Mouse (Mus musculus) limb, embryonic 15.5 days (tissue): ENCODE measurements around the gene Nfam1. TPM values are rescaled to one million over a fixed set of nuclear protein-coding genes. Genes with fewer than 3 reads are reported as not detected.

Source experiments
- ATAC-seq: fragments of 200-750 bp; cut with Nextera tagmentation; 2 replicates; pipeline ENCODE4 v1.8.0; 2017; ENCODE audit warnings: low read depth, moderate TSS enrichment; ENCODE audit not compliant: insufficient number of reproducible peaks, low FRiP score, low TSS enrichment
- H3K27ac ChIP-seq: fragments of 300-500 bp; sonication (generic); 2 replicates; pipeline ENCODE4 v1.5.1; 2015; ENCODE audit warnings: moderate library complexity, mild to moderate bottlenecking, inconsistent platforms
- H3K27me3 ChIP-seq: fragments of 300-500 bp; sonication (generic); 2 replicates; pipeline ENCODE4 v1.6.1; 2015; ENCODE audit warnings: inconsistent platforms
- H3K36me3 ChIP-seq: fragments of 300-500 bp; sonication (generic); 2 replicates; pipeline ENCODE4 v1.6.1; 2015; ENCODE audit warnings: inconsistent platforms
- H3K4me1 ChIP-seq: fragments of 300-500 bp; sonication (generic); 2 replicates; pipeline ENCODE4 v1.6.1; 2015; ENCODE audit warnings: inconsistent platforms
- H3K4me2 ChIP-seq: fragments of 300-500 bp; sonication (generic); 2 replicates; pipeline ENCODE4 v1.6.1; 2015; ENCODE audit warnings: mild to moderate bottlenecking, inconsistent platforms
- H3K4me3 ChIP-seq: fragments of 300-500 bp; sonication (generic); 2 replicates; pipeline ENCODE4 v1.5.1; 2015; ENCODE audit warnings: mild to moderate bottlenecking, inconsistent platforms
- H3K9ac ChIP-seq: fragments of 300-500 bp; sonication (generic); 2 replicates; pipeline ENCODE4 v1.6.1; 2015; ENCODE audit warnings: inconsistent platforms
- H3K9me3 ChIP-seq: fragments of 300-500 bp; sonication (generic); 2 replicates; pipeline ENCODE4 v1.6.1; 2016; ENCODE audit warnings: inconsistent platforms
- WGBS: fragments of 180-500 bp; shearing (Covaris S2); methylation state at CpG from one replicate; pipeline ENCODE4 v1.1.7; 2015; 5-methylcytosine and 5-hydroxymethylcytosine counted together
- polyA plus RNA-seq: library from polyadenylated mRNA; unstranded; fragments of >200 nt; fragmentation: Nextera tagmentation; extraction: Ambion mirVana; gene quantifications from 2 replicates; pipeline ENCODE4 v1.2.1, GENCODE M21; 2015

Nfam1 gene
- polyA plus RNA-seq, 1 experiment from 2014 or later: 4.7 TPM

GRCm38 (mm10) chr15:83010423-83010822, 22.7 kb downstream of the Nfam1 start:
- H3K27ac ChIP-seq: no peak overlapping the region
- ATAC-seq: no peak
- H3K4me3 ChIP-seq: no peak overlapping the region
- 31% methylated on average over 8 of the region's 8 CpGs for WGBS
- H3K36me3 ChIP-seq: no peaks in the 10 kb centered on the region
- H3K4me1 ChIP-seq: peaks cover 21% of the 10 kb centered on the region
- H3K9ac ChIP-seq: no peak overlapping the region
- no peak overlapping the region for H3K4me2 ChIP-seq
- H3K27me3 ChIP-seq: peaks cover 13% of the 10 kb centered on the region; the same call in 1 of the 2 replicates
- H3K9me3 ChIP-seq: no peaks in the 10 kb centered on the region

DNA sequence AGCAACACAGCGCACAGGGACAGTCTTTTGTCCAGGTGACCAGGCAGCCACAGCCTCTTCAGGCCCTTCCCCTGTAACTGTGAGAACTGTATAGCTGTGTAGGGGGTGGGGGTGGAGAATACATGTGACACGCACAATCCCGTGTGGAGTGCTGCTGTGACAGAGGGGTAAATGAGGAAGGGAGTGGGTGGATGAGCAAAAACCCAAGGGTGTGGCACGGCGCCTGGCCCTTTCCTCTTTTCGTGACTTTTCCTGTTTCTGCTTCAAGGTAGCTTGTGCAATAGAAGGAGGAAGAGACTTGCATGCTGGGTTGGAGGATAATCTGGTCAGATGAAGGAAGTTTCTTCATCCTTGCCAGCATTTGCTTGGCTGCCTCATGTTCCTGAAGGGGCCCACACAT, 23.6 kb downstream of the Nfam1 start:
- H3K9me3 ChIP-seq: no peaks in the 10 kb centered on the region
- ATAC-seq: no peak
- no peak overlapping the region for H3K4me3 ChIP-seq
- peaks cover 10% of the 10 kb centered on the region; the same call in 1 of the 2 replicates for H3K27me3 ChIP-seq
- H3K27ac ChIP-seq: no peak overlapping the region
- no peak overlapping the region for H3K4me2 ChIP-seq
- H3K36me3 ChIP-seq: no peaks in the 10 kb centered on the region
- 84% methylated on average over 6 of the region's 6 CpGs for WGBS
- H3K4me1 ChIP-seq: peaks cover 21% of the 10 kb centered on the region
- no peak overlapping the region for H3K9ac ChIP-seq

DNA sequence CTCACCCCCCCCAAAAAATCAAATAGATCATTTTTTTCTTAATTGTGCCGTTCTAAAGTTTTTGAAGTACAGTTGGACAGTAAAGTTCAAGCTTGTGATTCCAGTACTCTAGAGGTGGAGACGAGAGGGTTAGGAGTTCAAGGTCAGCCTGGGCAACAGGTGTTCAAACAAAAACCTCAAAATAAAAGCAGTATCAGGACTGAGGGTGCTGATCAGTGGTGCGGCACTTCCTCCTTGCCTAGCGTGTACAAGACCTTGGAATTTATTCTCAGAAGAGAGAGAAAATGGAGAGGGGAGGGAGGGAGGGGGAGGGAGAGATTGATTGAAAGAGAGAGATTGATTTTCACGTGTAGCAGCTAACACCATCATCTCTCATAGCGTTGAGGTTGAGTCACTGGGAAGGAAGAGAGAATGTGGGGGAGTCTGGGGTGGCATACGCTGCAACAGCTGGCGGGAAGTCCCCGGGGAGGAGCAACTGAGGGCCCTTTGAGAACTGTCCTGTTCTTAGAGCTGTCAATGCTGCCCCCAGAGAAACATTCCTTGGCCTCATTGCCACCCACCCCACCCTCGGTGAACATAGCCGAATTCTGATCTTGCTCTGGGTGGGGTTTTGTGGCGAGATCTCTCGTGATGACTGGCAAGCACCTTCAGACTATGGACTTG, 24.2 kb downstream of the Nfam1 start:
- no peak overlapping the region for H3K27ac ChIP-seq
- no peak overlapping the region for H3K4me2 ChIP-seq
- ATAC-seq: no peak
- no peak overlapping the region for H3K4me3 ChIP-seq
- H3K36me3 ChIP-seq: no peaks in the 10 kb centered on the region
- peaks cover 10% of the 10 kb centered on the region; the same call in 1 of the 2 replicates for H3K27me3 ChIP-seq
- H3K9ac ChIP-seq: no peak overlapping the region
- H3K9me3 ChIP-seq: no peaks in the 10 kb centered on the region
- WGBS: 75% methylated on average over 13 of the region's 13 CpGs
- peaks cover 21% of the 10 kb centered on the region for H3K4me1 ChIP-seq

GRCm38 (mm10) chr15:83007346-83007920, 25.7 kb downstream of the Nfam1 start:
- no peak for ATAC-seq
- Histone ChIP-seq H3K27me3 (peaks cover 6% of the 10 kb centered on the region; the same call in 1 of the 2 replicates), H3K4me1 (peaks cover 21% of the 10 kb centered on the region), H3K4me3 (no peak overlapping the region), H3K36me3 (no peaks in the 10 kb centered on the region), H3K27ac (no peak overlapping the region), H3K9ac (no peak overlapping the region), H3K4me2 (no peak overlapping the region), H3K9me3 (no peaks in the 10 kb centered on the region)
- WGBS: 48% methylated on average over 15 of the region's 15 CpGs

DNA sequence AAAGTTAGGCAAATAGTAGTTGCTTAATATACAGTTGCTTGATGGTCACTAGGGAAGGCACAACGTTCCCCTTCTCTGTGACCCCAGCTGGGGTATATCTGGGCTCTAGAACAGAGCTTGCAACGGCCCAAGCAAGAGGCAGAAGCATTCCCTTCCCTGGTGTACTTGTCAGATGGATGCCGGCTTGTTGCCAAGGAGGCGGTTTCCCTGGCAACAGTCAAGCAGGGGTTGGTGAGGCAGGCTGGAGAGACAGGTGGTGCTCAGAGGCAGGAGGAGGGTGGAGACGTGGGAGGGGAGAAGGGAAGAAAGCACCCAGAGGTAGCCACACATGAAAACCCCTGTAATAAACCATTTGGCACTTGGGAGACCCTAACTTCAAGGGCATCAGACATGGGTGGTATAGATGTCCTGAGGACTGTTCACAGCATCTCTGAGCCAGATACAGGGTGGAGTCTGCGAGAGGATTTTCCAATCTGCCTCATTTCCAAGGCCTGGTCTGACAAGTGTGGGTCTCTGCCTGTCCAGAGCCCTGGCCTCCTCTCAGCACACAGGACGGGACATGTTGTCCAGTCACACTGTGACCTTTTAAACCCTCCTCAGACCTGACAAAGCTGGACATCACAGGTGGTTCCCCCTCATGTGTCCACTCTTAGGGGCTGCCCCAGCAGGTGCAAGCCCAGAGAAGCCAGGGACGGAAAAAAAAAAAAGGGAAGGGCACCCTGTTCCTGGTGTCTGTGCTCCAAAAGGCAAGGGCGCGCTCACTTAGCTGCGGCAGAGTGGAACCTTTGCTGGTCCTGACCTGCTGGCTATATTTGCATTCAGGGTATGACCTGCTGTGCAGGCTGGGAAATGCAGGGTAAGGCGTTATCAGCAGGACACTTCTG, 30.2 kb downstream of the Nfam1 start:
- WGBS: 50% methylated on average over 12 of the region's 12 CpGs
- no peak overlapping the region for H3K4me2 ChIP-seq
- no peak overlapping the region for H3K4me3 ChIP-seq
- no peak overlapping the region for H3K27ac ChIP-seq
- no peak overlapping the region for H3K9ac ChIP-seq
- no peaks in the 10 kb centered on the region for H3K36me3 ChIP-seq
- ATAC-seq: no peak
- peaks cover 9% of the 10 kb centered on the region for H3K4me1 ChIP-seq
- peaks cover 25% of the 10 kb centered on the region for H3K27me3 ChIP-seq
- H3K9me3 ChIP-seq: no peaks in the 10 kb centered on the region

DNA sequence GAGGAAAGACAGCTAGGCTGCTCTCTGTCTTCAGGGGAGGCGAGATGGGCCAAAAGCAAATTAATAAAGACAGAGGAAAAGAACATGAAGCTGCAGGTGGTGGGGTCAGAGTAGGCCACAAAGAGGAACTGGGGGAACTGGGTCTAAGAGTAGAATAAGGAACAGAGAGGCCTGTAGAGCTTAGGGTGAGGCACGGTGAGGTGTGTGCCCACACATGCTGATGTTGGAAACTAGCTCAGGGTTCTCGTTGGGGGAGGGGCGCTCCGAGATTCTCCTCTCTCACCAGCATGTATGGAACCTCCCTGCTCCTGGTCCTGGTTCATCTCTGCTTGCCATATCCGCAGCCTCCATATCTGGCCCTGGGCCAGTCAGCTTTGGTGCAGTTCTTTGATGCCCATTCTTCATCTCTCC, 34.3 kb downstream of the Nfam1 start:
- WGBS: 78% methylated on average over 6 of the region's 6 CpGs
- no peak overlapping the region for H3K4me2 ChIP-seq
- H3K4me3 ChIP-seq: no peak overlapping the region
- no peak overlapping the region for H3K9ac ChIP-seq
- no peak for ATAC-seq
- H3K27ac ChIP-seq: no peak overlapping the region
- peaks cover 27% of the 10 kb centered on the region for H3K27me3 ChIP-seq
- peaks cover 39% of the 10 kb centered on the region for H3K4me1 ChIP-seq
- no peaks in the 10 kb centered on the region for H3K36me3 ChIP-seq
- H3K9me3 ChIP-seq: no peaks in the 10 kb centered on the region

GRCm38 (mm10) chr15:82996431-82996830, 36.7 kb downstream of the Nfam1 start:
- ATAC-seq: no peak
- H3K4me3 ChIP-seq: no peak overlapping the region
- H3K9ac ChIP-seq: no peak overlapping the region
- no peak overlapping the region for H3K4me2 ChIP-seq
- no peak overlapping the region for H3K27ac ChIP-seq
- peaks cover 47% of the 10 kb centered on the region for H3K4me1 ChIP-seq
- no peaks in the 10 kb centered on the region for H3K9me3 ChIP-seq
- H3K27me3 ChIP-seq: peaks cover 31% of the 10 kb centered on the region; the same call in 1 of the 2 replicates
- H3K36me3 ChIP-seq: no peaks in the 10 kb centered on the region

GRCm38 (mm10) chr15:82995239-82995638, 37.9 kb downstream of the Nfam1 start:
- no peak for ATAC-seq
- H3K9ac ChIP-seq: no peak overlapping the region
- H3K9me3 ChIP-seq: no peaks in the 10 kb centered on the region
- H3K4me2 ChIP-seq: no peak overlapping the region
- H3K27ac ChIP-seq: no peak overlapping the region
- no peaks in the 10 kb centered on the region for H3K36me3 ChIP-seq
- 48% methylated on average over 7 of the region's 7 CpGs for WGBS
- H3K4me3 ChIP-seq: no peak overlapping the region
- peaks cover 47% of the 10 kb centered on the region for H3K4me1 ChIP-seq
- peaks cover 28% of the 10 kb centered on the region; the same call in 1 of the 2 replicates for H3K27me3 ChIP-seq

DNA sequence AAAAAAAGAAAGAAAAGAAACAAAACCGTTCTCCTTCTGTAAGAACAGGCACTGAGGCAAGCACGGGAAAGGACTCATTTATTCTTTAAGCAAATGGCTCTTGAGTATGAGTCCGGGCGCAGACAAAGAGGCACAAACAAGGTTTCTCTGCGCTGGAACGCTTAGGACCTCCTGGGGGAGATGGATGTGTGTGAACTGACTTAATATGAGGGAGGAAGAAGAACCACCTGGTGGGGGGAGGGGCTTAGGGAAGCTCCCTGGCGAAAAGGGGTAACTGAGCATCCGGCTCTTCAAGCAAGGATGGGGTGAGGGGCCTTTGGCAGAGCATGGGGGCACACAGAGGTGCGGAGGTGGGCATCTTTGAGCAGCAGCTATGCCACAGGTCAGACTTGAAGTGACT, 40.2 kb downstream of the Nfam1 start:
- Histone ChIP-seq H3K4me1 (peaks cover 53% of the 10 kb centered on the region), H3K36me3 (no peaks in the 10 kb centered on the region), H3K4me2 (no peak overlapping the region), H3K9me3 (no peaks in the 10 kb centered on the region), H3K27ac (no peak overlapping the region), H3K27me3 (peaks cover 24% of the 10 kb centered on the region), H3K4me3 (no peak overlapping the region), H3K9ac (no peak overlapping the region)
- 53% methylated on average over 9 of the region's 9 CpGs for WGBS
- no peak for ATAC-seq

DNA sequence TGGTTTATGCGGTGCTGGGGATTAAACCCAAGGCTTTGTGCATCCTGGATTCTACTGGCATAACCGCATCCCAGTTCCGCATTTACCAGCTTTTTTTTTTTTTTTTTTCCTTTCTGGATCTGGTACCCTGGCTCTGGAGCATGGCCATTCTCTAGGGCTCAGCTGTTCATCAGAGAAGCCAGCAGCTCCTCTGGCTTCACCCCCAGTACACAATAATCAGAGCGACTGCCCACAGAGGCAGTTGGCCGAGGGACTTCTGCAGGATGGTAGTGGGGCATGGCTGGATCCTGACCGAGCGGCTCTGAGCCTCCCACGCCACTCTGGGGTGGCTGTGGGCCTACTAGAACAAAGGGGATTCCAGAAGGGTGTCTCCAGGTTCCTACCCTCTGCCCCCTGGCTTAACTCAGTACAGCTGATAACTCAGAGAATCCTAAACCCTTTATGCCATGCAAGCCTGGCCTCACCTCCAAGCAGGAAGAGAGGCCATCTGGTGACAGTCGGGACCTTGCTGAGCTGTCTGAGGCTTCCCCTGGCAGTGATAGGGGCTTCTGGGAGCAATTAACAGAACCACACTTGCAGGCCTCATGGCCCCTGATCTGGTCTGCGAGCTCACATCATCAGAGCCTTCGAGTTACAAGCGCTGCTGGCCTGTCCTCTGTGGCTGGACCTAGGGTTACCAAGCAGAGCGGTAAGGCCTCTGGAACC, 40.9 kb downstream of the Nfam1 start:
- H3K27me3 ChIP-seq: peaks cover 24% of the 10 kb centered on the region

DNA sequence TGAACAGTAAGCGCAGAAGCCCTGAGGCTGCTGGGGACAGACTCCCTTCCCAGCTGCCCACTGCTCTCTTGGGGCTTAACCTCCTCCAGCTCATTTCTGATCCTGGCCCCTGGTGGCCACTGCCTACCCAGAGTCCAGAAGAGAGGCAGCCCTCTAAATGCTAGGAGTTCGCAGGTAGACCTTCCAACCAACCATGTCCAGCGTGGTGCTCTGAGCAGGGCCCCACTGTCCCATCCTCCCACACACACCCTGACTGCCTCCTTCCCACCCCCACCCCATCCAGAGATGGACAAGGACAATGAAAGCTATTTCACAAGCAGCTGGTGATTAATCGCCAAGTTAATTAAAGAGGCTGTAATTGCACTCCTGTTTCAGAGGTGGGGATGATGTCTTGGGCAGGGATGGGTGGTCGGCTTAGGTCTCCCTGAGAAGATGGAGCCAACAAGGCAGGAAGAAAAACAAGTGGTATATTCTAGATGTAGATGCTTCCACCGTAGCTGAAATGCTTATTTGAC, 43.9 kb downstream of the Nfam1 start:
- peaks cover 28% of the 10 kb centered on the region for H3K27me3 ChIP-seq
- no peak overlapping the region for H3K27ac ChIP-seq
- H3K9ac ChIP-seq: no peak overlapping the region
- H3K9me3 ChIP-seq: no peaks in the 10 kb centered on the region
- H3K4me1 ChIP-seq: peaks cover 53% of the 10 kb centered on the region
- 57% methylated on average over 6 of the region's 6 CpGs for WGBS
- no peak for ATAC-seq
- H3K36me3 ChIP-seq: no peaks in the 10 kb centered on the region
- H3K4me2 ChIP-seq: no peak overlapping the region
- H3K4me3 ChIP-seq: no peak overlapping the region

More for the DNA sequence above, 40.9 kb downstream of the Nfam1 start:
- Histone ChIP-seq H3K4me2 (no peak overlapping the region), H3K4me3 (no peak overlapping the region), H3K36me3 (no peaks in the 10 kb centered on the region), H3K9me3 (no peaks in the 10 kb centered on the region), H3K9ac (no peak overlapping the region), H3K27ac (no peak overlapping the region), H3K4me1 (peaks cover 50% of the 10 kb centered on the region)
- 63% methylated on average over 13 of the region's 13 CpGs for WGBS
- ATAC-seq: no peak
